Mouse (Mus musculus) limb, embryonic 14.5 days (tissue): ENCODE results near the gene Papolb. TPM values are rescaled to one million over a fixed set of nuclear protein-coding genes. Genes with fewer than 3 reads are reported as not detected.

Source experiments
- ATAC-seq: fragments of 200-750 bp; cut with Nextera tagmentation; 2 replicates; pipeline ENCODE4 v1.8.0; 2017; ENCODE audit warnings: low read depth, moderate number of reproducible peaks, moderate TSS enrichment; ENCODE audit not compliant: low FRiP score
- DNase-seq: peaks from one replicate; pipeline ENCODE4 v3.0.0-alpha.2; 2015; ENCODE audit warnings: low spot score
- H3K27ac ChIP-seq: fragments of 300-500 bp; sonication (generic); replicated peaks from 2 replicates; pipeline ENCODE4 v1.5.1; 2014; ENCODE audit warnings: low read depth, mild to moderate bottlenecking, low read length, moderate library complexity, mixed read lengths
- H3K27me3 ChIP-seq: fragments of 300-500 bp; sonication (generic); 2 replicates; pipeline ENCODE4 v1.6.1; 2014; ENCODE audit warnings: low read length, mixed read lengths; ENCODE audit not compliant: control insufficient read depth, insufficient read depth
- H3K36me3 ChIP-seq: fragments of 300-500 bp; sonication (generic); 2 replicates; pipeline ENCODE4 v1.6.1; 2014; ENCODE audit warnings: mild to moderate bottlenecking, low read length, moderate library complexity, mixed read lengths; ENCODE audit not compliant: control insufficient read depth, insufficient read depth
- H3K4me1 ChIP-seq: fragments of 300-500 bp; sonication (generic); 2 replicates; pipeline ENCODE4 v1.6.1; 2014; ENCODE audit warnings: antibody characterized with exemption, low read length, mixed read lengths; ENCODE audit not compliant: control insufficient read depth, insufficient read depth
- H3K4me2 ChIP-seq: fragments of 300-500 bp; sonication (generic); replicated peaks from 2 replicates; pipeline ENCODE4 v1.6.1; 2014; ENCODE audit warnings: low read depth, mild to moderate bottlenecking, low read length, moderate library complexity; ENCODE audit not compliant: severe bottlenecking
- H3K4me3 ChIP-seq: fragments of 300-500 bp; sonication (generic); replicated peaks from 2 replicates; pipeline ENCODE4 v1.5.1; 2014; ENCODE audit warnings: low read length
- H3K9ac ChIP-seq: fragments of 300-500 bp; sonication (generic); 2 replicates; pipeline ENCODE4 v1.6.1; 2014; ENCODE audit warnings: mild to moderate bottlenecking, low read depth, low read length, moderate library complexity; ENCODE audit not compliant: severe bottlenecking
- H3K9me3 ChIP-seq: fragments of 300-500 bp; sonication (generic); 2 replicates; pipeline ENCODE4 v1.6.1; 2016; ENCODE audit warnings: low read length; ENCODE audit not compliant: control insufficient read depth
- POLR2A ChIP-seq: fragments of 200-500 bp; IDR thresholded peaks from 2 replicates; pipeline ENCODE4 v1.8.0; 2012; ENCODE audit warnings: inconsistent platforms, mild to moderate bottlenecking, moderate library complexity, borderline replicate concordance; ENCODE audit not compliant: insufficient read depth, insufficient read length; ENCODE audit errors: extremely low read depth
- WGBS: fragments of 180-500 bp; shearing (Covaris S2); extraction: QIAGEN DNeasy Blood & Tissue Kit; methylation state at CpG from one replicate; pipeline ENCODE4 v1.1.7; 2014; 5-methylcytosine and 5-hydroxymethylcytosine counted together
- polyA plus RNA-seq, 2 experiments: library from polyadenylated mRNA; depleted of rRNA in 1 of 2; stranded (reverse) in 1 of 2; unstranded in 1 of 2; fragments of >200 nt; fragmentation: Nextera tagmentation in 1 of 2; extraction: Ambion mirVana in 1 of 2; gene quantifications; 2 replicates each; pipeline versions ENCODE4 v1.2.1 to v1.2.3; 2012 to 2014

Gene Papolb
- polyA plus RNA-seq, 2 experiments = 0.18 TPM

- H3K4me3 ChIP-seq = no peak overlapping the region
- DNase-seq (no peak), ATAC-seq (no peak)
- no peak overlapping the region for H3K27ac ChIP-seq
- H3K4me2 ChIP-seq = no peak overlapping the region
- no peak for TF ChIP-seq POLR2A
- H3K9me3 ChIP-seq = no peaks in the 10 kb centered on the region
- WGBS = 63% methylated on average over 3 of the region's 3 CpGs
- H3K4me1 ChIP-seq = no peaks in the 10 kb centered on the region
- no peaks in the 10 kb centered on the region for H3K36me3 ChIP-seq
- H3K9ac ChIP-seq = no peak overlapping the region
- no peaks in the 10 kb centered on the region for H3K27me3 ChIP-seq
Measured at GRCm38 (mm10) chr5:142537286-142537685, 7.4 kb upstream of the Papolb start.

GRCm38 (mm10) chr5:142535388-142535787 lies 5.5 kb upstream of the Papolb start:
- WGBS = 61% methylated on average over 4 of the region's 4 CpGs
- H3K9ac ChIP-seq = no peak overlapping the region
- no peaks in the 10 kb centered on the region for H3K27me3 ChIP-seq
- H3K4me3 ChIP-seq = no peak overlapping the region
- H3K4me2 ChIP-seq = no peak overlapping the region
- H3K4me1 ChIP-seq = no peaks in the 10 kb centered on the region
- H3K27ac ChIP-seq = no peak overlapping the region
- DNase-seq = no peak
- ATAC-seq = no peak
- no peaks in the 10 kb centered on the region for H3K36me3 ChIP-seq
- no peaks in the 10 kb centered on the region for H3K9me3 ChIP-seq
- TF ChIP-seq POLR2A = no peak

- 77% methylated on average over 8 of the region's 8 CpGs for WGBS
- Histone ChIP-seq H3K4me1 (no peaks in the 10 kb centered on the region), H3K27me3 (peaks cover 3% of the 10 kb centered on the region; the same call in 1 of the 2 replicates), H3K27ac (no peak overlapping the region), H3K9me3 (no peaks in the 10 kb centered on the region), H3K9ac (no peak overlapping the region), H3K4me2 (no peak overlapping the region), H3K36me3 (no peaks in the 10 kb centered on the region), H3K4me3 (no peak overlapping the region)
- ATAC-seq (no peak), DNase-seq (no peak)
- TF ChIP-seq POLR2A = no peak
Measured at GRCm38 (mm10) chr5:142524711-142525464, 5.0 kb downstream of the Papolb start.

- WGBS = 79% methylated on average over 11 of the region's 11 CpGs
- H3K9me3 ChIP-seq = no peaks in the 10 kb centered on the region
- H3K4me1 ChIP-seq = 0 out of 2 replicates have a peak, but pooled peaks cover 6% of the 10 kb centered on the region
- H3K27me3 ChIP-seq = no peaks in the 10 kb centered on the region
- no peak overlapping the region for H3K4me3 ChIP-seq
- ATAC-seq (no peak), DNase-seq (no peak)
- no peak overlapping the region for H3K9ac ChIP-seq
- H3K4me2 ChIP-seq = no peak overlapping the region
- H3K36me3 ChIP-seq = no peaks in the 10 kb centered on the region
- TF ChIP-seq POLR2A = no peak
- no peak overlapping the region for H3K27ac ChIP-seq
Measured at GRCm38 (mm10) chr5:142521195-142521866, 8.5 kb downstream of the Papolb start.

GRCm38 (mm10) chr5:142520360-142520759 lies 9.5 kb downstream of the Papolb start:
- Histone ChIP-seq H3K27me3 (no peaks in the 10 kb centered on the region), H3K4me2 (no peak overlapping the region), H3K9me3 (no peaks in the 10 kb centered on the region), H3K9ac (no peak overlapping the region), H3K4me3 (no peak overlapping the region), H3K27ac (no peak overlapping the region), H3K36me3 (no peaks in the 10 kb centered on the region), H3K4me1 (0 out of 2 replicates have a peak, but pooled peaks cover 6% of the 10 kb centered on the region)
- ATAC-seq = no peak
- no peak for DNase-seq
- no peak for TF ChIP-seq POLR2A
- WGBS = 74% methylated on average over 4 of the region's 4 CpGs
